Mouse (Mus musculus) embryonic stem cell, embryonic (primary cell): ENCODE data around the gene Ascc1.

Experiments
- CTCF ChIA-PET, 4 experiments: fragments of 300-600 bp in 2 of 4; fragments of 350-600 bp in 2 of 4; sonication (Branson Sonifier 250); formaldehyde crosslinking; loops; one replicate each; lab custom pipeline; 2022; ENCODE audit warnings: inconsistent platforms in 2 of 4; lab: Charles Lee
- POLR2A ChIA-PET, 4 experiments: fragments of 300-600 bp in 2 of 4; fragments of 350-600 bp in 2 of 4; sonication (Branson Sonifier 250); formaldehyde crosslinking; loops; one replicate each; lab custom pipeline; 2022; ENCODE audit warnings: antibody characterized with exemption in 4 of 4, inconsistent platforms in 1 of 4; lab: Charles Lee

Ascc1 gene

GRCm38 (mm10) chr10:59988036-59988435, 14.6 kb upstream of the Ascc1 start:
- POLR2A ChIA-PET, result interaction anchor here in 1 of 4 experiments (0.9 kb wide), 1 partner anchor 1948 kb away, joined by 3 read pairs; no protein-coding TSS in a partner anchor
- CTCF ChIA-PET, result interaction anchor here in 1 of 4 experiments (0.6 kb wide), 1 partner anchor 27 kb away, joined by 5 read pairs; no protein-coding TSS in a partner anchor

- ChIA-PET POLR2A (interaction anchor here in 3 of 4 experiments (0.5 to 4.1 kb wide), 13 partner anchors 9 to 75 kb away, joined by 3 to 18 read pairs (median 4); partner anchors contain the start of genes Anapc16 (in 2 of the 3) and Ascc1 (in 2 of the 3)), CTCF (interaction anchor here in 2 of 4 experiments (0.6 to 1.6 kb wide), 3 partner anchors 23 to 38 kb away, joined by 3 to 5 read pairs (median 4); no protein-coding TSS in a partner anchor)
These were observed 12.2 kb upstream of the Ascc1 start for GRCm38 (mm10) chr10:59990393-59990792.

GRCm38 (mm10) chr10:59991262-59991880, 11.2 kb upstream of the Ascc1 start:
- ChIA-PET CTCF (interaction anchor here in 3 of 4 experiments (0.6 to 1.6 kb wide), 5 partner anchors 14 to 117 kb away, joined by 3 to 6 read pairs (median 5); no protein-coding TSS in a partner anchor), POLR2A (interaction anchor here in 2 of 4 experiments (0.7 to 4.1 kb wide), 12 partner anchors 10 to 76 kb away, joined by 3 to 18 read pairs (median 4); partner anchors contain the start of genes Anapc16 (in 2 of the 2) and Ascc1 (in 2 of the 2))

GRCm38 (mm10) chr10:59992024-59992423, 10.6 kb upstream of the Ascc1 start:
- CTCF ChIA-PET, result interaction anchor here in 1 of 4 experiments (1.6 kb wide), 1 partner anchor 28 kb away, joined by 4 read pairs; no protein-coding TSS in a partner anchor
- POLR2A ChIA-PET, result interaction anchor here in 2 of 4 experiments (1.1 to 4.1 kb wide), 4 partner anchors 10 to 34 kb away, joined by 4 to 18 read pairs (median 12); partner anchors contain the start of genes Anapc16 (in 2 of the 2) and Ascc1 (in 2 of the 2)

GRCm38 (mm10) chr10:59993813-59994212, 8.8 kb upstream of the Ascc1 start:
- ChIA-PET CTCF (interaction anchor here (0.6 to 1.4 kb wide), 14 partner anchors 7 to 663 kb away, joined by 3 to 17 read pairs (median 4); no protein-coding TSS in a partner anchor), POLR2A (interaction anchor here (0.6 to 4.1 kb wide), 12 partner anchors 9 to 488 kb away, joined by 4 to 16 read pairs (median 5); partner anchors contain the start of genes Anapc16 (in 3 of the 4) and Ascc1 (in 2 of the 4))

- ChIA-PET POLR2A (interaction anchor here in 3 of 4 experiments (0.6 to 1.5 kb wide), 6 partner anchors 11 to 1792 kb away, joined by 3 to 7 read pairs (median 3); no protein-coding TSS in a partner anchor), CTCF (interaction anchor here in 1 of 4 experiments (1.1 to 1.2 kb wide), 2 partner anchors 96 to 101 kb away, joined by 3 to 5 read pairs; no protein-coding TSS in a partner anchor)
These were observed 6.7 kb upstream of the Ascc1 start for GRCm38 (mm10) chr10:59995889-59996288.

- CTCF ChIA-PET, result interaction anchor here in 1 of 4 experiments (1.0 to 1.6 kb wide), 2 partner anchors 15 to 69 kb away, joined by 3 read pairs; no protein-coding TSS in a partner anchor
- POLR2A ChIA-PET, result interaction anchor here in 1 of 4 experiments (0.7 kb wide), 1 partner anchor 13 kb away, joined by 3 read pairs; no protein-coding TSS in a partner anchor
These were observed 5.0 kb upstream of the Ascc1 start for GRCm38 (mm10) chr10:59997591-59997990.

- CTCF ChIA-PET, result interaction anchor here in 3 of 4 experiments (0.6 to 1.7 kb wide), 8 partner anchors 22 to 1173 kb away, joined by 3 to 5 read pairs (median 4); partner anchors contain the start of gene Tbata (in 1 of the 3)
- POLR2A ChIA-PET, result interaction anchor here in 3 of 4 experiments (0.6 to 4.7 kb wide), 10 partner anchors 11 to 585 kb away, joined by 3 to 37 read pairs (median 4); partner anchors contain the start of gene Ddit4 (in 1 of the 3)
These were observed 3.5 kb upstream of the Ascc1 start for GRCm38 (mm10) chr10:59999057-59999456.

- ChIA-PET POLR2A (interaction anchor here in 3 of 4 experiments (0.7 to 4.7 kb wide), 26 partner anchors 8 to 431 kb away, joined by 3 to 49 read pairs (median 6); partner anchors contain the start of gene Ddit4 (in 2 of the 3)), CTCF (interaction anchor here in 3 of 4 experiments (0.5 to 1.1 kb wide), 7 partner anchors 8 to 1068 kb away, joined by 3 to 4 read pairs (median 3); no protein-coding TSS in a partner anchor)
These were observed 942 bp upstream of the Ascc1 start for GRCm38 (mm10) chr10:60001663-60002062.

- POLR2A ChIA-PET, result interaction anchor here (0.7 to 4.7 kb wide), 70 partner anchors 8 to 1679 kb away, joined by 3 to 49 read pairs (median 5); partner anchors contain the start of genes Ddit4 (in 3 of the 4), Sept10 (in 2 of the 4), Sowahc (in 2 of the 4) and Lims1 (in 1 of the 4)
- CTCF ChIA-PET, result interaction anchor here (0.7 to 1.7 kb wide), 11 partner anchors 16 to 624 kb away, joined by 3 to 6 read pairs (median 4); no protein-coding TSS in a partner anchor
These were observed 402 bp upstream of the Ascc1 start for GRCm38 (mm10) chr10:60002203-60002602.

- POLR2A ChIA-PET, result interaction anchor here (0.5 to 4.7 kb wide), 73 partner anchors 8 to 1680 kb away, joined by 3 to 49 read pairs (median 5); partner anchors contain the start of genes Ddit4 (in 3 of the 4), Sept10 (in 2 of the 4), Sowahc (in 2 of the 4) and Lims1 (in 1 of the 4)
- CTCF ChIA-PET, result interaction anchor here (0.5 to 1.7 kb wide), 16 partner anchors 15 to 185 kb away, joined by 3 to 8 read pairs (median 4); no protein-coding TSS in a partner anchor
These were observed 678 bp downstream of the Ascc1 start for GRCm38 (mm10) chr10:60003213-60003752.

- POLR2A ChIA-PET, result interaction anchor here in 3 of 4 experiments (1.0 to 4.7 kb wide), 19 partner anchors 10 to 133 kb away, joined by 3 to 35 read pairs (median 9); no protein-coding TSS in a partner anchor
- CTCF ChIA-PET, result interaction anchor here in 2 of 4 experiments (0.6 to 1.7 kb wide), 3 partner anchors 15 to 24 kb away, joined by 3 to 4 read pairs (median 4); no protein-coding TSS in a partner anchor
These were observed 1.2 kb downstream of the Ascc1 start for GRCm38 (mm10) chr10:60003847-60004246.

- ChIA-PET POLR2A (interaction anchor here in 1 of 4 experiments (1.5 to 1.6 kb wide), 2 partner anchors 17 to 40 kb away, joined by 4 read pairs; no protein-coding TSS in a partner anchor), CTCF (interaction anchor here (0.5 to 1.0 kb wide), 8 partner anchors 23 to 208 kb away, joined by 3 to 7 read pairs (median 4); no protein-coding TSS in a partner anchor)
These were observed 2.7 kb downstream of the Ascc1 start for GRCm38 (mm10) chr10:60005264-60005663.

GRCm38 (mm10) chr10:60009115-60009514, 6.5 kb downstream of the Ascc1 start:
- ChIA-PET POLR2A (interaction anchor here in 3 of 4 experiments (0.5 to 1.3 kb wide), 7 partner anchors 9 to 754 kb away, joined by 3 to 4 read pairs (median 3); no protein-coding TSS in a partner anchor), CTCF (interaction anchor here in 1 of 4 experiments (0.5 kb wide), 1 partner anchor 32 kb away, joined by 6 read pairs; no protein-coding TSS in a partner anchor)

- ChIA-PET CTCF (no interaction called here), POLR2A (interaction anchor here in 1 of 4 experiments (1.1 to 1.5 kb wide), 2 partner anchors 13 to 25 kb away, joined by 3 read pairs; partner anchors contain the start of genes Anapc16 and Ascc1)
These were observed 13.6 kb downstream of the Ascc1 start for GRCm38 (mm10) chr10:60016223-60016622.

- ChIA-PET CTCF (interaction anchor here (0.6 to 2.8 kb wide), 13 partner anchors 9 to 202 kb away, joined by 3 to 14 read pairs (median 3); partner anchors contain the start of genes Anapc16 (in 2 of the 4) and Ascc1 (in 2 of the 4)), POLR2A (interaction anchor here in 2 of 4 experiments (0.6 to 1.5 kb wide), 4 partner anchors 17 to 112 kb away, joined by 3 to 5 read pairs (median 3); partner anchors contain the start of genes Anapc16 (in 1 of the 2) and Ascc1 (in 1 of the 2))
These were observed 16.7 kb downstream of the Ascc1 start for GRCm38 (mm10) chr10:60019299-60019698.
